Mouse (Mus musculus) stomach, postnatal 0 days (tissue): Measurements from ENCODE around the gene Thrb.

Experiments used
- CTCF ChIP-seq: IDR thresholded peaks from 2 replicates; pipeline ENCODE4 v1.5.1; 2016; ENCODE audit warnings: antibody characterized with exemption, low read depth, mild to moderate bottlenecking, moderate library complexity
- EP300 ChIP-seq: optimal IDR thresholded peaks from 2 replicates; pipeline ENCODE3; 2016; ENCODE audit warnings: antibody characterized with exemption

DNA sequence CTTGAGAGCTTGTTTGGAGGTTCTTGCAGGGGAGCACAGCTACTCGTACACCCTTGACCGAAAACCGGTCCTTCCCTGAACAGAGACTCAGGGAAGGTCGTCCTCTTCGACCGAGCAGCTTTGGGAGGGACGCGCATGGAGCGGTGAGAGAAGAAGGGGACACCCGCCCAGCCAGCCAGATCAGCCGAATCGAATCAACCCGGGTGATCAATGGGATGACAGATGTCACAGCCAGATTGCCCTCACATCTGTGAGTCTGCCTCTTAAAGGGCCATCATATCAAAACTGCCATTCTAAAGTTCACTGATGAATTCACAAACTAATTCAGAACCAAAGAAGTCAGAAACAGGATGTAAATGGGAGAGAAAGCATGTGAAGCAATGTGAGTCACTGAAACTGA lies 224.8 kb downstream of the Thrb start:
- TF ChIP-seq CTCF (no peak), EP300 (no peak)
